Mouse (Mus musculus) testis, adult 2 months (tissue): ENCODE measurements around the gene Pds5a.

Experiments used
- CTCF ChIP-seq: fragments of 200-500 bp; IDR thresholded peaks from 2 replicates; pipeline ENCODE4 v1.5.1; 2012; ENCODE audit warnings: low read depth, mild to moderate bottlenecking, inconsistent platforms, low read length, moderate library complexity; ENCODE audit not compliant: control insufficient read depth, insufficient read depth, insufficient replicate concordance
- POLR2A ChIP-seq: fragments of 200-500 bp; IDR thresholded peaks from 2 replicates; pipeline ENCODE4 v1.6.1; 2012; ENCODE audit warnings: low read depth, mild to moderate bottlenecking, inconsistent platforms, low read length, moderate library complexity; ENCODE audit not compliant: control insufficient read depth

- TF ChIP-seq POLR2A (no peak), CTCF (no peak)
Measured at GRCm38 (mm10) chr5:65624340-65624739, 73.7 kb downstream of the Pds5a start.
